Mouse (Mus musculus) neural tube, postnatal 0 days (tissue): ENCODE results near the gene Hemgn. TPM values are rescaled to one million over a fixed set of nuclear protein-coding genes. Genes with fewer than 3 reads are reported as not detected.

ENCODE experiments used
- polyA plus RNA-seq: library from polyadenylated mRNA; unstranded; fragments of >200 nt; fragmentation: Nextera tagmentation; extraction: Ambion mirVana; gene quantifications from 2 replicates; pipeline ENCODE4 v1.2.1, GENCODE M21; 2015

Gene Hemgn
- not detected in 2 replicates for polyA plus RNA-seq

DNA sequence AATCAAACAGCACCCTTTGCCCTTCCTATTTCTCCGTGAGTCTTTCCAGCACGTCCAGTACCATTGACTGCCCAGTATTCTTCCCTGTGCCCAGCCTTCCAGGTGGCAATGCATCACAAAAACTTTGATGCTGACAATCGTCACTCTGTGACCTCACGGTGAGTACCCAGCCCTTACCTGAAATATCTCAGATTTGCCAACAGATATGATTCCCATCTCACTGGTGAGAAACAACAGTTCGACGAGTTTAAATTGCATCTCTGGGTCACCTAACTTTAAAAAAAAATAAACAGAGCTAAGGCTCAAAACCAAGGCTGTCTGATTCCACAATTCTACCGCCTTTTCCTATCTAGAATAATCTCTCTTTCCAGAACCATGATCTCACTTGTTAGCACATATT lies at the start of gene Hemgn:
TSS of gene Hemgn (minus strand) at position 101 of the 400 bp plus-strand sequence.

GRCm38 (mm10) chr4:46450519-46451131 lies 37.3 kb upstream of the Hemgn start, which contains the start of gene Anp32b:
Gene Anp32b (plus strand): TSS chr4:46450902.

GRCm38 (mm10) chr4:46389013-46389611 lies 24.2 kb downstream of the Hemgn start, which contains the start of gene Trmo:
Gene Trmo (minus strand): TSS chr4:46389437.

Other genes starting within 250 kb of the Hemgn start
- 30.3 and 30.4 TPM in 2 replicates for gene Xpa, start 217.2 kb downstream of the Hemgn start, polyA plus RNA-seq
- gene Foxe1, start 69.9 kb downstream of the Hemgn start, polyA plus RNA-seq: 0.05 TPM in 1 of 2 replicates, not detected in the other
- gene Trmo, start 24.1 kb downstream of the Hemgn start, polyA plus RNA-seq: 6.9 and 7.5 TPM in 2 replicates
- 61.6 and 68.4 TPM in 2 replicates for gene Anp32b, start 37.4 kb upstream of the Hemgn start, polyA plus RNA-seq
- 55.9 and 60.8 TPM in 2 replicates for gene Nans, start 75.7 kb upstream of the Hemgn start, polyA plus RNA-seq
- 2.2 and 2.4 TPM in 2 replicates for gene Trim14, start 122.6 kb upstream of the Hemgn start, polyA plus RNA-seq
- 8.5 and 9.1 TPM in 2 replicates for gene Coro2a, start 188.7 kb upstream of the Hemgn start, polyA plus RNA-seq
- 0.70 and 0.85 TPM in 2 replicates for gene Tbc1d2, start 236.7 kb upstream of the Hemgn start, polyA plus RNA-seq